Mouse (Mus musculus): ENCODE data around the gene Herpud1.

DNA sequence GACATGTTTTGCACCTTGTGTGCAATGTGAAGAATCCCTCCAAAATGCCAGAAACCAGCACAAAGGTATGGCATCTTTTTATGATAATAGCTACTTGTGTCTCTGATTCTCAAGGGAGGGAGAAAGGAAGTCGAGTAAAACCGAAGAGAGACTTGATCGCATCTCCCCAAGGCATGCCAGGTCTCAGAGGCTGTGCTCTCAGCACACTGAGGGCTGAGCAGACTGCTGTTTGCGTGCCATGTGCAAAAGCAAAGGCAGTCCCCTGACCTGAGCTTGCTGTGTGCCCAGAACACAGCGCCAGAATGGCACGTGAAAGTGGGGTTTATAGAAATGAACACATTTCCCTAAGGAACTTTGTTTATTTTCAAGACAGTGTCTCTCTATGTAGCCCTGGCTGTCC lies 3.3 kb downstream of the Herpud1 start:
- TF ChIP-seq CTCF (IDR thresholded peaks at IDR 0.05; ENCODE audit: borderline replicate concordance, control insufficient read depth, extremely low read depth, insufficient read depth, low read length, poor library complexity) (no peak), POLR2A (IDR thresholded peaks at IDR 0.05; ENCODE audit: control insufficient read depth, extremely low read depth, insufficient read depth, low read length, poor library complexity) (no peak)
